Mouse (Mus musculus) intestine, embryonic 14.5 days (tissue): Measurements from ENCODE around the gene Oaz3. TPM values are rescaled to one million over a fixed set of nuclear protein-coding genes. Genes with fewer than 3 reads are reported as not detected.

Source experiments
- ATAC-seq: fragments of 200-750 bp; cut with Nextera tagmentation; replicated peaks from 2 replicates; pipeline ENCODE4 v1.8.0; 2017; ENCODE audit warnings: low read depth, moderate number of reproducible peaks, moderate TSS enrichment, moderate library complexity; ENCODE audit not compliant: low FRiP score, low TSS enrichment
- DNase-seq: peaks from one replicate; pipeline ENCODE4 v3.0.0-alpha.2; 2018; ENCODE audit warnings: low spot score
- H3K27ac ChIP-seq: fragments of 300-500 bp; sonication (generic); 2 replicates; pipeline ENCODE4 v1.5.1; 2014; ENCODE audit warnings: low read depth, mild to moderate bottlenecking, control low read depth
- H3K27me3 ChIP-seq: fragments of 300-500 bp; sonication (generic); replicated peaks from 2 replicates; pipeline ENCODE4 v1.6.1; 2014; ENCODE audit warnings: low read length, control low read depth; ENCODE audit not compliant: control insufficient read depth, insufficient read depth
- H3K36me3 ChIP-seq: fragments of 300-500 bp; sonication (generic); 2 replicates; pipeline ENCODE4 v1.6.1; 2014; ENCODE audit warnings: low read length, control low read depth; ENCODE audit not compliant: control insufficient read depth, insufficient read depth
- H3K4me1 ChIP-seq: fragments of 300-500 bp; sonication (generic); replicated peaks from 2 replicates; pipeline ENCODE4 v1.6.1; 2014; ENCODE audit warnings: low read length, control low read depth, mixed read lengths; ENCODE audit not compliant: control insufficient read depth, insufficient read depth
- H3K4me2 ChIP-seq: fragments of 300-500 bp; sonication (generic); 2 replicates; pipeline ENCODE4 v1.6.1; 2014; ENCODE audit warnings: low read length
- H3K4me3 ChIP-seq: fragments of 300-500 bp; sonication (generic); 2 replicates; pipeline ENCODE4 v1.5.1; 2014; ENCODE audit warnings: low read depth, low read length, control low read depth, mixed read lengths
- H3K9ac ChIP-seq: fragments of 300-500 bp; sonication (generic); 2 replicates; pipeline ENCODE4 v1.6.1; 2014; ENCODE audit warnings: mild to moderate bottlenecking, low read length
- H3K9me3 ChIP-seq: fragments of 300-500 bp; sonication (generic); 2 replicates; pipeline ENCODE4 v1.6.1; 2016; ENCODE audit warnings: low read length, control low read depth; ENCODE audit not compliant: control insufficient read depth
- WGBS: fragments of 180-500 bp; shearing (Covaris S2); extraction: QIAGEN DNeasy Blood & Tissue Kit; methylation state at CpG from one replicate; pipeline ENCODE4 v1.1.7; 2014; 5-methylcytosine and 5-hydroxymethylcytosine counted together
- polyA plus RNA-seq: library from polyadenylated mRNA; unstranded; fragments of >200 nt; fragmentation: Nextera tagmentation; extraction: Ambion mirVana; gene quantifications from 2 replicates; pipeline ENCODE4 v1.2.1, GENCODE M21; 2014

Gene Oaz3
- polyA plus RNA-seq, 1 experiment from 2014 or later = 0.51 TPM

GRCm38 (mm10) chr3:94388047-94388446 lies 55.7 kb downstream of the Oaz3 start:
- no peak overlapping the region for H3K4me2 ChIP-seq
- H3K27me3 ChIP-seq = no peaks in the 10 kb centered on the region
- H3K9ac ChIP-seq = no peak overlapping the region
- no peaks in the 10 kb centered on the region for H3K36me3 ChIP-seq
- no peaks in the 10 kb centered on the region for H3K4me1 ChIP-seq
- no peak overlapping the region for H3K27ac ChIP-seq
- ATAC-seq = no peak
- H3K9me3 ChIP-seq = no peaks in the 10 kb centered on the region
- no peak for DNase-seq
- WGBS = 85% methylated on average over 5 of the region's 5 CpGs
- no peak overlapping the region for H3K4me3 ChIP-seq

DNA sequence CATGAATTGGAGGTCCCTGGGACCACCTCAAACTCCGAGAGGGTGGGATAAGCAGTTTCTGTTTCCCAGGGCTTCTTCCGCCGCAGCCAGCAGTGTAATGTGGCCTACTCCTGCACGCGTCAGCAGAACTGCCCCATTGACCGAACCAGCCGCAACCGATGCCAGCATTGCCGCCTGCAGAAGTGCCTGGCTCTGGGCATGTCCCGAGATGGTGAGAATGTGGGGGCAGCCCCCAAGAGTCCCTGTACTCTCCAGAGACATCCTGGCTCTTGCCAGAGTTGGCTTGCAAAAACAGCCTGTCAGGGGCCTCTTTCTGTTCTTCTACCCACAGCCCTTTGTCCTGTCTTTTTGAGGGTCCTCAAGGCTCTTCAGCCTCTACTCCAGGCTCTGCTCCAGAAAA lies 56.3 kb downstream of the Oaz3 start:
- Histone ChIP-seq H3K27me3 (no peaks in the 10 kb centered on the region), H3K9me3 (no peaks in the 10 kb centered on the region), H3K9ac (no peak overlapping the region), H3K4me3 (no peak overlapping the region), H3K36me3 (no peaks in the 10 kb centered on the region), H3K4me2 (no peak overlapping the region), H3K4me1 (no peaks in the 10 kb centered on the region), H3K27ac (no peak overlapping the region)
- ATAC-seq (no peak), DNase-seq (no peak)
- WGBS = 91% methylated on average over 10 of the region's 10 CpGs

- DNase-seq = no peak
- Histone ChIP-seq H3K9ac (no peak overlapping the region), H3K27me3 (no peaks in the 10 kb centered on the region), H3K4me1 (no peaks in the 10 kb centered on the region), H3K4me2 (no peak overlapping the region), H3K36me3 (no peaks in the 10 kb centered on the region), H3K27ac (no peak overlapping the region), H3K9me3 (no peaks in the 10 kb centered on the region), H3K4me3 (no peak overlapping the region)
- ATAC-seq = no peak
- 59% methylated on average over 4 of the region's 4 CpGs for WGBS
Measured at GRCm38 (mm10) chr3:94386671-94387070, 57.0 kb downstream of the Oaz3 start.

DNA sequence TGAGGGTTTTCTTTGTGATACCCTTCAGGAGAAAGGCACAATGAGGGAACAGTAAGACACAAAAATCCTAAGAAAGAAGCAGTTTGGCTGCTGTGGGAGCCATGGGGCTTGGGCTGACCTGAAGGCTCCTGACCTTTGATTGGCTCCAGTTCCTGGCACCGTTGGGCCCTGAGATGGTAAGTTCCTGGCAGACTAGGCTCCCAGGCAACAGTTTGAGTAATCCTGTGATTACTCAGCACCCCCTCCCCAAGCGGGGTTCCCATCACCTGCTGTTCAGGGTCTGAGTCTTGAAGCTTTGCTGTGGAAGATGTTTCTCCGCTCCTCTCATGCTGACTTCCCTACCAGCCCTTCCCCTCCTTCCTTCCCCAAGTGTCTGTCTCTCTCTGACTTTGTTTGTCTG lies 60.2 kb downstream of the Oaz3 start:
- Histone ChIP-seq H3K27ac (no peak overlapping the region), H3K4me3 (no peak overlapping the region), H3K4me1 (no peaks in the 10 kb centered on the region), H3K27me3 (no peaks in the 10 kb centered on the region), H3K9ac (no peak overlapping the region), H3K4me2 (no peak overlapping the region), H3K36me3 (no peaks in the 10 kb centered on the region), H3K9me3 (no peaks in the 10 kb centered on the region)
- no peak for DNase-seq
- WGBS = 62% methylated on average over 3 of the region's 3 CpGs
- ATAC-seq = no peak

Other genes with a start within 250 kb of the Oaz3 start
- gene Gm5286, start 247.2 kb downstream of the Oaz3 start, polyA plus RNA-seq = not detected in 2 replicates
- not detected in 2 replicates for gene Gm4778, start 179.9 kb downstream of the Oaz3 start, polyA plus RNA-seq
- gene Them4, start 133.8 kb downstream of the Oaz3 start, polyA plus RNA-seq = 17.5 and 18.3 TPM in 2 replicates
- not detected in 2 replicates for gene Them5, start 101.8 kb downstream of the Oaz3 start, polyA plus RNA-seq
- 1.1 and 1.5 TPM in 2 replicates for gene C2cd4d, start 81.5 kb downstream of the Oaz3 start, polyA plus RNA-seq
- gene Rorc, start 71.1 kb downstream of the Oaz3 start, polyA plus RNA-seq = 3.8 and 4.0 TPM in 2 replicates
- 0.38 and 0.52 TPM in 2 replicates for gene Lingo4, start 45.4 kb downstream of the Oaz3 start, polyA plus RNA-seq
- gene Tdrkh, start 30.6 kb downstream of the Oaz3 start, polyA plus RNA-seq = 11.4 and 14.6 TPM in 2 replicates
- 73.2 and 76.2 TPM in 2 replicates for gene Mrpl9, start 597 bp downstream of the Oaz3 start, polyA plus RNA-seq
- gene Celf3, start 34.4 kb upstream of the Oaz3 start, polyA plus RNA-seq = 47.7 and 54.3 TPM in 2 replicates
- 8.1 and 9.3 TPM in 2 replicates for gene Riiad1, start 36.4 kb upstream of the Oaz3 start, polyA plus RNA-seq
- gene Snx27, start 138.8 kb upstream of the Oaz3 start, polyA plus RNA-seq = 28.6 and 33.8 TPM in 2 replicates
- gene Gm10972, start 199.2 kb upstream of the Oaz3 start, polyA plus RNA-seq = not detected in 2 replicates
- gene Tuft1, start 215.0 kb upstream of the Oaz3 start, polyA plus RNA-seq = 10.9 and 11.0 TPM in 2 replicates
- gene Selenbp2, start 249.6 kb upstream of the Oaz3 start, polyA plus RNA-seq = 2.0 and 2.5 TPM in 2 replicates